Mouse (Mus musculus): ENCODE data around the gene Ralgapb. TPM values are rescaled to one million over a fixed set of nuclear protein-coding genes. Genes with fewer than 3 reads are reported as not detected.
A peak's percentile ranks its signal among the peaks of the same experiment; 100 is the strongest.

Gene Ralgapb
- total RNA-seq, 2 experiments from 2014 or later, result 27.9 to 38.2 TPM

DNA sequence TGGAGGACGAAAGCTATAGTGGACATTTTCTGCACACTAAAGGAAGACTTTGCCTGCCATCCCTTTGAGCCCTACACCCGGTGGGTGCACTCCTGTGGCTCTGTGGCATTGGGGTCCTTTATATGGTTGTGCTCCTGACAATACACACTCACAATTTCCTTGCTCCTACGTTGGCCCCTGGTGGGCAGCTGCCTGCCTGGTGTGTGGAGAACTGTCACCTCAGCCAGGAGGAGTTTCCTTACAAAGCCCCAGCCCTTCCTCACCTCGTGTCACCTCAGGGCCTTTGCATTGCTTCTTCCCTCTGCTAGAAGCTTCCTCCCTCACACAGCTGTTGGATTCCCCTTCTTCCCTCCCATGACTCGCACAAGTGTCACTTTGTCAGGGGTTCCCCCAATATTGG, 96.8 kb downstream of the Ralgapb start:
- DNase-seq, result no peak
- no peak overlapping the region for H3K27ac ChIP-seq
- H3K4me3 ChIP-seq, result no peak overlapping the region
- intact Hi-C loops (cut with DNase I), result no loop called here
- TF ChIP-seq CTCF (IDR thresholded peaks at IDR 0.05), result no peak

DNA sequence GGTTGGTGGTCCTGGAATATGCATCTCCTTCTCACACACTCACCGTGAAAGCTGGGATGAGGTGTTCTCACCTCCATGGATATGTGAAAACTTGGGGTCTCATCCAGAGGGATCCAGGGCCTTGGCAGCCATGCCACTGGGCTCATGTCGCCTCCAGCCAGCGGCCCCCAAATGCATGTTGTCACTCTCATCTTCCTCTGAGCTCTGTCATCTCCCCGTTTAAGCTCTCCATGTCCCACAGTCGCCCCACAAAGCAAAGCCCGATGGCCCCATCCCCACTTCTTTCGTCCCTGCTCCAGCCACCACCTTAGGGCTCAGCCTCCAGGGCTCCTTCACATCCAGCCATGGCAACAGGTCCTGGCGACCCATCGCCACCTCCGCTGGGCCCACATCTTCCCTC, 97.4 kb downstream of the Ralgapb start:
- intact Hi-C loops (cut with DNase I), result no loop called here
- TF ChIP-seq CTCF (IDR thresholded peaks at IDR 0.05), result no peak
- Histone ChIP-seq H3K27ac (no peak overlapping the region), H3K4me3 (no peak overlapping the region)
- no peak for DNase-seq

DNA sequence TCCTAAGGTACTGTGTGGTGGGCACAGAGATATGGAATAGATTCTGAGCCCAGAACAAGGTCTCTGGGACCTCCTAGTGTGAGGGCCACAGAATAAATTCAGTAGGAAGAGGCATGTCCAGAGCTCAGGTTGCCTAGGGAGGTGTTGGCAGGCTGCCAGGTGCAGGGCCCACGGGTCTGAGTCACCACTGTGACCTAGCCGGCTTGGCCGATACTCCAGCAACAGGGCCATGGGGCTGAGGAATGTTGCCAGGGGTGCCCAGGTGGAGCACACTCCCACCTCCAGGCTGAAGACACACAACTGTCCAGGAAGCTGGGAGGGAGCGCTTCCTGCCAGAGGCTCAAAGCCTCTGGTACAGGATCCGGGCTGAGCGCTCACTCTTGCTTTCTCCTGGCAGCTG, 101.0 kb downstream of the Ralgapb start:
- intact Hi-C loops (cut with DNase I), result no loop called here
- H3K4me3 ChIP-seq, result no peak overlapping the region
- DNase-seq, result peak; percentile 53
- no peak for TF ChIP-seq CTCF (IDR thresholded peaks at IDR 0.05)
- H3K27ac ChIP-seq, result no peak overlapping the region

DNA sequence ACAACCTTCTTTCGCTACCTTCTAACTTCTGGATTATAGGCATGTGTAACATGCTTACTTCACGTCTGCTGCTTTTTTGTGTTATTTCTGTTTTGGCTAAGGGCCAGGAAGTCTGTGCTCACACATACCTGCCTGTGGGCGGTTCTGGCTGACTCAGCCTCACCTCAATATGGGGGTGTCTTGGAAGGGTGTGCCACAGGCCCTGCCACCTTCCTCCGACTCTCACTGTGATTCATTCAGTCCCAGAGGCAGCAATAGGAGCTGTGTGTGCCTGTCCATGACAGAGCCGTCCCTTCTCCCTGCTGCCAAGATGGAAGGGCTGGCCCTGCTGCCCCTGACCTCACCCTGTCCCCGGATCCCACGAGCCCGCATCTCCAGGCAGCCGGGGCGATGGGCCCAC, 102.9 kb downstream of the Ralgapb start, which contains the start of gene Arhgap40:
TSS of gene Arhgap40 (plus strand) at position 269 of the 400 bp plus-strand sequence.
- Histone ChIP-seq H3K4me3 (no peak within 1 kb of the TSS), H3K27ac (no peak within 1 kb of the TSS)
- intact Hi-C loops (cut with DNase I), result no loop called here
- no peak for DNase-seq
- no peak for TF ChIP-seq CTCF (IDR thresholded peaks at IDR 0.05)

DNA sequence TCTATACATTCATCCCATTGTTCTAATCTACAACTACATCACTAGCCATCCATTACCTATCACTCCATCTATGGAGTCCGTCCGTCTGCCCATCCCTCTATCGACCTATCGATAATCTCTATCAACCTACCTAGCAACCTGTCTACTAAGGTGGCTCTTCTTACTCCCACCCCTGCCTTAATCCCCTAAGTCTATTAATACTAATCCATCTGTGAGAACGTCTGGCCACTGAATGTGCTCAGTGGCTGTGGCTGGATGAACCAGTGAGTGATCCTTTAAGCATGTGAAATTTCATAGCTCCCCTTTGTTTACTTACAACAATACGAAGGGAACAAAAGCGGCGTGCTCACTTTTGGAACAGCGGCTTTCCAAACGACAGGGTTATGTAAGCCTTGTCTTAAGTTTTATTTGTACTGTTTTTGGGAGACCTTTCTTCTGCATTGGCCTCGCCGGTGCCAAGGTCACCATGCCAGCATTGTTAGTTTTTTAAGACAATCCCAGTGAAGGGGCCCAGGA, 104.2 kb downstream of the Ralgapb start:
- intact Hi-C loops (cut with DNase I), result no loop called here
- no peak overlapping the region for H3K4me3 ChIP-seq
- DNase-seq, result no peak
- TF ChIP-seq CTCF (IDR thresholded peaks at IDR 0.05), result no peak
- no peak overlapping the region for H3K27ac ChIP-seq

DNA sequence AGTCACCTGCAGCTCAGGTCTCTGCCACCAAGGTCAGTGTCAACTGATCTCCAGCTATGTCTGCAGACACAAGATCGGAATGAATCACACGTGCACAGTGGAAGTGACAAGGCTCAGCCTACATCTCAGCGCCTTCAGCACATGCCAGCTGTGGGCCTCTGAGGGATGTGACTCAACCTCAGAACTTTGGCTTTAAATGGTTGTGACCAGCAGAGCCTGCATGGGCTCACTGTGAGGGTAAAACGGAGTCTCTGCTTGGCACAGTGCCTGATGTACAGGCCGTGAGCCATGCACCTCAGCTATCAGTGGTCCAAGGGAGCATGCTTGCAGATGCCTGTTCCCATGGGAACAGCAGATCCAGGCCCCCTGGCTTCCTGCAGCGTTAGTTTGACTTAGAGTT, 108.9 kb downstream of the Ralgapb start:
- DNase-seq, result no peak
- no peak for TF ChIP-seq CTCF (IDR thresholded peaks at IDR 0.05)
- intact Hi-C loops (cut with DNase I), result no loop called here
- Histone ChIP-seq H3K4me3 (no peak overlapping the region), H3K27ac (no peak overlapping the region)

DNA sequence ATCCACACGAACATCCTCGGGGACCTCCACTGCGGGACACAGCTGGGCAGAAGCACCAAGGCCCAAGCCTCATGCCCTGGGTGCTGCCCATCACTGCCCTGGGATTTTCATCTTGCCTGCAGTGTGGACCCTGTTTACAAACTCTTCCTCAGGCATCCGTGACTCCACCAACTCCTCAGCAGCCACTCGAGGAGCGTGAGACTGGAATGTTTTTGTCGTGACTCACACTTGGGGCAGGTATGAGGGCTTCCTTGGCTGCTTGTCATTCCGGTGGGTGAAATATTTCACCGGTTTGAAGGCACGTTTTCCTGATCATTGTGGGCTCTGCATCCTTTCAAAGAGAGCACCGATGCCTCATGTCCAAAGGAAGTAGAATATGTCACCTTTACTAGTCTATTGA, 109.4 kb downstream of the Ralgapb start:
- TF ChIP-seq CTCF (IDR thresholded peaks at IDR 0.05), result no peak
- intact Hi-C loops (cut with DNase I), result no loop called here
- H3K4me3 ChIP-seq, result no peak overlapping the region
- no peak for DNase-seq
- H3K27ac ChIP-seq, result no peak overlapping the region

DNA sequence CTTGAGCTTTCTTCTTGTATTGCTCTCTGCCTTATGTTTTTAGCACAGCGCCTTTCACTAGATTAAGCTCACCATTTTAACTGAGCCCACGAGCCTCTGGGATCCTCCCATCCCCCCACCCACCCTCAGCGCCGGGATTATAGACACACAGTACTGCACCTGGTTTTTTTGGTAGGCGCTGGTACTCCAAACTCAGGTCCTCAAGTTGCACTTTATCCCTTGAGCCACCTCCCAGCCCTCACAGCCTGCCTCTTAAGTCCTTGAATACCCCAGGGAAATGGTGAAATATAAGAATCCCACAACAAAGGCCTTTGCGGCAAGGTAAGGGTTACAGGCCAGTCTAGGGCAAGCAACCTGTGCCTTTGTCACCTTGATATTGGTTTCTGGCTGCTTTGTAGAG, 110.2 kb downstream of the Ralgapb start:
- no peak for TF ChIP-seq CTCF (IDR thresholded peaks at IDR 0.05)
- no peak for DNase-seq
- Histone ChIP-seq H3K27ac (no peak overlapping the region), H3K4me3 (no peak overlapping the region)
- intact Hi-C loops (cut with DNase I), result no loop called here

DNA sequence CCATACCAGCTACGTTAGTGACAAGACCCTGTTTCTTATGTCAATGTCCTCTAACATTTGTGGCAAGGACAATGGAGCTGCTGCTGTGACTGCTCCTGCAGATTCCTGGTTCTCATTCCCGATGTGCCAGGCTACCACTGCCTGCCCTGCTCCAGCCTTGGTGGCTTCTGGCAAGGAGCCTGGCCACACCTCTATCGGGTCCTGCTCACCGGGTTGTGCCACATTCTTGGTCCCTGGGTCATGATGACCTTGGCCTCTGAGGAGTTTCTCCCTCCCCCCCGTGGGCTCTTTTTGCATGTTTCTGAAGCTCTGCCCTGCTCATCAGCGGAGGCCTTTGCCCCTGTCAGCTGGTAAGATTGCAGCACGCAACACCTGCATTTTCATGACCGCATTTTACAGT, 113.4 kb downstream of the Ralgapb start:
- no peak overlapping the region for H3K27ac ChIP-seq
- intact Hi-C loops (cut with DNase I), result no loop called here
- no peak for DNase-seq
- no peak overlapping the region for H3K4me3 ChIP-seq
- no peak for TF ChIP-seq CTCF (IDR thresholded peaks at IDR 0.05)

DNA sequence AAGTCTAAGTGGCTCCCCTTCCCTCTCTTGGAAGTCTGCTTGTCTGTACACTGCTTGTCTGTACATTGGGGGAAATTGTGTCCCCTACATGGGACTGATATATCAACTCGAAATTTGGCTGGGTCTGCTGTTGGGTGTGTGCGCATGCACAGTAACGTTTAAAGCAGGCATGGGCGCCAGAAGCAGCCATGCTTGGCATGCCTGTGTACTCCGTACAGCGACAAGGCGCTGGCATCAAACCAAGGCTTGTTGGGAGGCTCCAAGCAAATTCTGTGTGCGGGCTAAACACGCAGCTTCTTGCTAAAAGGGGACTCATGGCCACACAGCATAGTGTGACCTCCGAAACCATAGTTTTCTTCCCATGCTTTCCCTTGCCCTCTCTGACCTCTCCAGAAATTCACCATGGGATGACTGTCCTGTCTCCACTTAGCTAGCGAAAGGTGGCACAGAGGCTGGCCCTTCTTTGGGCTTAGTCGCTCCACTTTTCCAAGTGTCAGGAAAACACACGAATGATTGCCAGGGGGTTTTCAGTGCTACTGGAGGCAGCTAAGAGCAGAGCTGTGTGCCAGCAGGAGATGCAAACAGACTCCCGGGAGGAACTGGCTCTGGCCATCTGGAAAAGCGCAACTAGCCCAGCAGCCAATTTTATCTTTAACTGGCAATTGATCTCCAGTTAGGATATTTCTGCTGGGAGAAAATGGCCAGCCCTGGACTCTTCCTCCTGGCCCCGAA, 114.6 kb downstream of the Ralgapb start:
- Histone ChIP-seq H3K4me3 (no peak overlapping the region), H3K27ac (no peak overlapping the region)
- no peak for DNase-seq
- intact Hi-C loops (cut with DNase I), result no loop called here
- no peak for TF ChIP-seq CTCF (IDR thresholded peaks at IDR 0.05)

DNA sequence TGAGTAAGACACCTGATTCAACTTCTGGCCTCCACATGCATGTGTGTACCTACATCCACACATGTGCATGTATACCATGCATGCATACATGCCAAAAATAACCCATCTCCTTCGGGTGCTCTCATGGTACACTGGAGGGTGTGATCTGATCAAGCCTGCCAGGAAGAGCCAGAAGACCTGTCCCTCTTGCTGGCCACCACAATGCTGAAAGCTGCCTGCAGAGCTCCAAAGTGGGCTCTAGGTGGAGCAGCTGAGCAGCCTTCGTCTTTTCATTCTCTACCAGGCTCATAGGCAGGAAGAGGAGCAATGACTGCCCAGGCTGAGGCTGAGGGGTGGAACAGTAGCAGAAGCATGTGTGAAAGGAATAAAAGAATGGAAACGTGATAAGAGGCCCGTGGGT, 124.4 kb downstream of the Ralgapb start:
- DNase-seq, result peak; percentile 46
- Histone ChIP-seq H3K4me3 (no peak overlapping the region), H3K27ac (no peak overlapping the region)
- intact Hi-C loops (cut with DNase I), result no loop called here
- TF ChIP-seq CTCF (IDR thresholded peaks at IDR 0.05), result peak; percentile 85

DNA sequence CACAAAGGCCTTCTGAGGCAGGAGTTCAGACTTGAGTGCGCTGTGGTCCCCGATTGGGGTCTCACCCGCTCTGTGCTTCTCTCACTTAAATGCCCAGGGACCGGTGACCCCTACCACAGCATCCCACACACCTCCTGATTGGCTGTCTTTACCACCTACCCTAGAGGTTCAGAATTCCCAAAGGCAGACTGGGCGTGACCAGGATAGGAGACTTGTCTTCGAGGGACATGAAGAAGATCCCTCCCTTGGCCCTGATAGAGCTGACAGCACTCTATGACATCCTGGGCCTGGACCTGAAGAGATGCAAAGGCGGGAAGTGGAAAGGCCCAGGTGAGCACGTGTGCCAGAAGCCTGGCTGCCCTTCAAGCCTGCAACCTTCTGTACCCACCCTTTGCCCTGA, 124.9 kb downstream of the Ralgapb start:
- Histone ChIP-seq H3K4me3 (no peak overlapping the region), H3K27ac (no peak overlapping the region)
- DNase-seq, result no peak
- no peak for TF ChIP-seq CTCF (IDR thresholded peaks at IDR 0.05)
- intact Hi-C loops (cut with DNase I), result no loop called here

DNA sequence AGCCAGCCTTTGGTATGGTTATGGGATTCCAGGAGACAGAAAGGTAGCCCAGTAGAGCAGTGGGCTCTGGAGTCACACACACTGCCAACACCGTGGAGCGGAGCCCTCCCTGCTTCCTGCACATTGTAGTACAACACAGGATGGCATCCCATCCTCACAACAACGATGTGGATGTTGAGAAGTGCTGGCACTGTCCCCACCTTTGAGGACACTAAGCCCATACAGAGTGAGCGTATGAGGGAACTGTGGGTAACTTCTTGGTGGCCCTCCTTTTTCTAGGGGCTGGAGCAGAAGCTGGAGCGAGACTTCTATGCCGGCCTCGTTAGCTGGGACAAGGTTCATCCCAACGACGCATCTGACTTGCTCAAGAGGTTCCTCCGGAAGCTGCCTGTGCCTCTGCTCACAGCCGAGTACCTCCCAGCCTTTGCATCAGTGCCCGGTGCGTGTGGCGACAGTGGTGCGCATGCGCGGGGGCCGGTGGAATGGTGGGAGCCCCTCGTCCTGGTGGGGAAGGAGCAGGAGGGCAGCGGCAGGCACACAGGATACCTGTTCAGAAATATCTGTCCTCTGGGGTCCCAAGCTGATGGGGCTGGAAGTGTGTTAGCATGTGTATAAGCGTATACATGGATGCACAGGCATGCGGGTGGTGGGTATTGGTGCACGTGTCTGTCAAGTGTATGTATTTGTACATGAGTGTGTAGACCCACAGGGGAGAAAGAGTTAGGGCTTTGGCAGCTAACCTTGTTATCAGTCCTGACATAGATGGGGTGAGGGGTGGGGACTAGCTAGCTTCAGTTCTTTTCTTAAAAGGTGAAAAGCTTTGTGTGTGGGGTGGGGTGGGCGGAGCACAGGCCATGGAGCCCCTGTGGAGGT, 130.0 kb downstream of the Ralgapb start:
- DNase-seq, result no peak
- no peak overlapping the region for H3K27ac ChIP-seq
- H3K4me3 ChIP-seq, result no peak overlapping the region
- TF ChIP-seq CTCF (IDR thresholded peaks at IDR 0.05), result no peak
- intact Hi-C loops (cut with DNase I), result no loop called here

All from gastrocnemius, adult 2 months (tissue).